Mouse (Mus musculus): ENCODE measurements around the gene Mblac2. TPM values are rescaled to one million over a fixed set of nuclear protein-coding genes. Genes with fewer than 3 reads are reported as not detected.

The Mblac2 gene
- polyA plus RNA-seq, 1 experiment, result 1.0 TPM

DNA sequence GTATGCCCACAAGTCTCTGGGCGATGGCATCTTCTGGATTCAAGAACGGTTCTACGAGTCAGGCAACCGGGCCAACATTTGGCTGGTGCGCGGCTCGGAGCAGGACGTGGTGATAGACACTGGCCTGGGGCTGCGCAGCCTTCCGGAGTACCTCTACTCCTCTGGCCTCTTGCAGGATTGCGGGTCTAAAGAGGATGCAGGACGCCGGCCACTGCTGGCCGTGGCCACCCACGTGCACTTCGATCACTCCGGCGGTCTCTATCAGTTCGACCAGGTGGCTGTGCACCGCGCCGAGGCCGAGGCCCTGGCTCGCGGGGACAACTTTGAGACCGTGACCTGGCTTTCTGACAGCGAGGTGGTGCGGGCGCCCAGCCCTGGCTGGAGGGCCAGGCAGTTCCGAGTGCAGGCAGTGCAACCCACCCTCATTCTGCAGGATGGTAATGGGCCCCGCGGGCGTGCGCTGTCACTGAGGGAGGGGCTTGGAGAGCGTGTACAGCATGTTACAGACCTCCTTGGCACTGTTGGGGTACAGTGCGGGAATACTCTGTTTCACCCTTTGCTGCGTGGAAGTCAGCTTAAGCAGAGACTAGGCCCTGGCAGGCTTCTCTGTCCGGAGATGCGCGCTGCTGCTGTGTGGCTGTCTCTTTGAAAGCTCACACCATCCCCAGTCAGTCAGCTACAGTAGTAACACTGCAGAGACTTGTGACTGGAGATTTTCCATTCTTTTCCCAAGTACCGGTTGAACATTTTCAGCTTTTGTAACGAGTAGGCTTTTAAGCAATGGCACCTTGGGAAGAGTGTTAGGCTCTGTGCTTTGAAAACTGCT lies 618 bp downstream of the Mblac2 start:
- TF ChIP-seq GATA1 (IDR thresholded peaks at IDR 0.05; ENCODE audit: low read length), result no peak

- no peak for TF ChIP-seq GATA1 (IDR thresholded peaks at IDR 0.05; ENCODE audit: low read length)
Measured at GRCm38 (mm10) chr13:81713896-81714295, 2.8 kb downstream of the Mblac2 start.

DNA sequence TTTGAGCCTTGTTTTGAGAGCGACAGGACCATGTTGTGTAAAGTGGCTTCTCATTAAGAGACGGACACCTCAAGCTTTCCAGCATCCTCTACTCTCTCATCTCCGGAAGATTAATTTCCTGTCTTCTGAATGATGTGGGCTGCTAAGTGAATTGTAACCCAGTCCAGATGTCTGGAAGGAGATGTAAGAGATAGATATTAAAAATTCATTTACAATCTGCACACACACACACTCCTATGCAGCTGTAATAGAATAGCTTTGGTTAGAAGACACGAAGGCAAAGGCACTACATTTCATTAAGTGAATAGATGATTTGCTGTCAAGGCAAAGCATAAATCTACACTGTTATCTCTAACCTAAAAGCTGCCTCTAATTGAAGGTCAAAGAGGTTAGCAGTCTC lies 18.0 kb downstream of the Mblac2 start:
- no peak for TF ChIP-seq GATA1 (IDR thresholded peaks at IDR 0.05; ENCODE audit: low read length)

DNA sequence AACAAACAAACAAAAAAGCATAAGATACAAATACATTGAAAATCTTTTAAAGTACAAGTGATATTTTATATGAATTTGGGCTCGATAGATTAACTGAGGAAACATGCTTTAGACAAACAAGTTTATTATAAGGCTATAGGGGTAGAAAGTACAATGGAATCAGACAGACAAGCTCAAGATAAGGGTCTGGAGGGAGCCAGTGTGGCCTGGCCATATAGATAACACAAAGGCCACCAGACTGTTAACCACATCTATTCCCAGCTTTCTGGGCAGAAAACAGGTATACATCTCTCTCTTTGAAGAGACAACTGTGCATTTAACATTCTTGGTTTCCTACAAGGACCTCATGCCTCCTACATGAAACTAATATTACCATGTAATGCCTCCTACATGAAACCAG lies 19.2 kb downstream of the Mblac2 start:
- peak; percentile 47 for TF ChIP-seq GATA1 (IDR thresholded peaks at IDR 0.05; ENCODE audit: low read length)

DNA sequence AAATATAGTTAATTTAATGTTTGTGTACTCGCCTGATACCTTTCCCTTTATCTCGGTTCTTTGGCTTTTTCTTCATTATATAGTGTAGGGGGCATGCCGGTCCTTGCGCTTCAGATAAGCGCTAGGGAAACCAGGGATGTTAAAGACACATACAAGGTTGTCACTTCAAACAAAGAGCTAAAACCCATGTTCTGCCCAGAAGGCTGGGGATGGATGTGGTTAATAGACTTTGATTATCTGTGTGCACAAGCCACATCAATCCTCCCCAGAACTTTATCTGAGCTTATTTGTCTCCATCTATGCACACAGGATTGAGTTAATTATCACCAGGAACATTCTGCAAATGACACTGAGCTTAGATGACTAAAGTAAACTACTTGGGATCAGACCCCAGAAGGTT lies 25.5 kb downstream of the Mblac2 start:
- peak; percentile 92 for TF ChIP-seq GATA1 (IDR thresholded peaks at IDR 0.05; ENCODE audit: low read length)

GRCm38 (mm10) chr13:81740898-81741297 lies 29.8 kb downstream of the Mblac2 start:
- no peak for TF ChIP-seq GATA1 (IDR thresholded peaks at IDR 0.05; ENCODE audit: low read length)

DNA sequence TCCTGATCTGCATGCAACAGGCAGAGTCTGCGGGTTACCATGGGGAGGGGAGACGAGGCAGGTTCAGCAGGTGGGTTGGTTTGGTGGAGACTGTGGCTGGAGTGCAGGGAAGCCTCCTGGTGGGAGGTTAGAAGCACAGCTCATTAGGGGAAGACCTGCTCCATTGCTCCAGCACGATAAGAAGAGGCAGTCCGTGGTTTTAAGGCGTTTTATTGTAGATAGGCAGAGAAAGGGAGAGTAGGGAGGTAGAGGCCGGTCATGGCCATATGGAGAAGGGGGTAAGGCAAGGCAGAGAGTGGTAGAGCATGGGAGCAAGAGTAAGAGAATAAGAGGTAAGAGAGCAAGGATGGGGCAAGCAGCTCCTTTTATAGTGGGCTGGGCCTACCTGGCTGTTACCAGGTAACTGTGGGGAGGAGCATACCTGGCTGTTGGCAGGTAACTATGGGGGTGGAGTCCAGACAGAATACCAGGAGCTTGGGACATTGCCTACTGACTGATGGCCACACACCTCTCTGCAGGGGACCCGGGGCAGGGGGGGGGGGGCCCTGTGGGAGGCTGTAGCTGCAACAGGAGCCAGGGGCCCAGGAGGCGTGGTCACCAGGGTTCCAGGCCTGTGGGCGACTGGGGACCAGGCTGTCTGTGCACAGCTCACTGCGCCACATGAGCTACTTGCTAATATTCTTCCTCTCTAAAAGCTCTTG lies 32.4 kb downstream of the Mblac2 start:
- TF ChIP-seq GATA1 (IDR thresholded peaks at IDR 0.05; ENCODE audit: low read length), result no peak

DNA sequence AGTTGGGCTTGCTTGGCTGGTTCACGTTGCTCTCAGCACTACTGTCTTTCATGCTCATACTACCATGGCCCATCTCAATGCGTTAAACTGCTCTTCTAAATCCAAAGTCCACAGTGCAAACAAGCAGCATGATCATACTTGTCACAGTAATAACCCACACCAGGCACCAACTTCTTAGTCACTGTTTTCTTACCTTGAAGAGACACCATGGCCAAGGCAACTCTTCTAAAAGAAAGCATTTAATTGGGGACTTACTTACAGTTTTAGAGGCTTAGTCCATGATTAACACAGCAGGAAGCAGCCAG lies 32.9 kb downstream of the Mblac2 start:
- TF ChIP-seq GATA1 (IDR thresholded peaks at IDR 0.05; ENCODE audit: low read length), result no peak

DNA sequence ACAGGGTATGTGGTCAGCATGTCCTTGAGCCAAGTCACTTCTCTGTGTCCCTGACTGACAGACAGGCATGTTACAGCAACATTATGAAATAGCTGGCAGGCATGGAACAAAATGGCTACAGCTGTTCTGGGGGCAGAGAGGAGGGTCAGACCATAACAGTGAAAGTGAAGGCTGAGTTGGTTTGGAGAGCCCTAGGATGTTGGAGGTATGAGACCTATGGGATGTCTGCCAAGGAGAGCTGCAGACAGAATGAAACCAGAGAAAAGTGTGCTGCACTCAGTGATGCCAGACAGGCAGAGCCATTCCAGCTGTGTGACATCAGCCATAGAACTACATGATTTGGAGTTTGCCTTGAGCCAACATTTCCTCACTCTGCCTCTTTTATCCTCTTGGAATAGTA lies 43.7 kb downstream of the Mblac2 start:
- no peak for TF ChIP-seq GATA1 (IDR thresholded peaks at IDR 0.05; ENCODE audit: low read length)

GRCm38 (mm10) chr13:81755324-81755723 lies 44.2 kb downstream of the Mblac2 start:
- no peak for TF ChIP-seq GATA1 (IDR thresholded peaks at IDR 0.05; ENCODE audit: low read length)

GRCm38 (mm10) chr13:81757058-81757660 lies 46.0 kb downstream of the Mblac2 start:
- TF ChIP-seq GATA1 (IDR thresholded peaks at IDR 0.05; ENCODE audit: low read length), result no peak

DNA sequence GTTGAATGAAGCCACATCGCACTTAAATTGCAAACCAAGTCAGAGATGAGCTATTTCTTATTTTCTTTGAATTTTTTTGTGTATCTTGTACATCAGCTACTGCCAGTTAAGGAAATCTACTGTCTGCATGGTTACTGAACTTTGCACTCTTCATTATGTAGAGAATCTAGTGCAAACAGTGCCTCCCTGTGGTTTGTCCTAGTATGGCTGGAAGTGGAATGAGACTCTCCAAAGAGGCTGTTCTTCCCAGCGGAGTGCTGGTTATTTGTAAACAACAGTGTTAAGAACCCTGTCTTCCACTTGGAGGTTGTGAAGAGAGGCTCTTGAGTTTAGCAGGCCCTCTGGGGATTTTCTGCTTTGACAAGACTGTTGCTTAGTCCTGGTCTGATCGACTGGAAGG lies 49.2 kb downstream of the Mblac2 start:
- no peak for TF ChIP-seq GATA1 (IDR thresholded peaks at IDR 0.05; ENCODE audit: low read length)

- TF ChIP-seq GATA1 (IDR thresholded peaks at IDR 0.05; ENCODE audit: low read length), result no peak
Measured at GRCm38 (mm10) chr13:81761566-81762186, 50.5 kb downstream of the Mblac2 start.

DNA sequence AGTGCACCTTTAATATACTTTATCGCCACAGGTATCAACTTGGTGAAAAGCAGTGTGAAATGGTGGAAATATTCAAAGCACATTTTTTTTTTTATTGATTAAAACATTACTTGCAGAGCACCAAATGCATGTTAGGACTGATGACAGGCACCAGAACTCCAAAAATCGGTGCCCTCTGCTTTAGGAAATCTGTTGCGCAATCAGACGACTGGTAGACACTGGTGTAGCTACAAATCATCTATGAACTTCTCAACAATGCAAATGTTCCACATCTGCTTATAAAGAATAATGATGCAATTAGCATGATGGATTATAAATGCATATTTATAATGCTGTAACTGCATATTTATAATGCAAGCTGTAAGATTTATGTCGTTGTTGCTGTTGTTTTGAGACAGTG lies 53.0 kb downstream of the Mblac2 start:
- TF ChIP-seq GATA1 (IDR thresholded peaks at IDR 0.05; ENCODE audit: low read length), result no peak

DNA sequence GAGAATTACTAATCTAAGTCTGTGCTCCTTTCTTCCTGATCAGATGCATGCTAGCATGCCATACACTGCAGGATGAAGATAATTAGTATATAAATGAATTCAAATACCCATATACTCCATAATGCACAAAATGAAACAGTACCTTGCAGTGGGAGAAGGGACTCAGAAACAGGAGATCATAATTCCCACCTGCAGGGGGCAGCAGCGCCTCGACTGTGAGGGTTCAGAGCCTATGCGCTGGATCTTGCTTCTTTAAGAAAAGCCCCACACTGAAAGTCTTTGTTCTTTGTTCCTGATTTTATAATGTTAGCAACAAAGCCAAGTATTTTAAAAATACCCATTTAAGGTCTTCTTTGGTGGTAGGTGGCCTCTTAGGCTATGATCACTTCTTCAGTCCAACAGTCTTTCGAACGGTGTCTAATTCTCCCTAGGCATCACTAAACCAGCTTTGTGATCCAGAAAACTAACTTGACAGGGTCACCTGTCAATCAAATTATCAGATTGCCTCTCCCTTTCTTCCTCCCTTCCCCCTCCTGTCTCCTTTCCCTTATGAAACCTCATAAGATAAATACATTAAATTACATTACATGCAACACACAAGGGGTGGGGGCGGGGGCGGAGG lies 56.0 kb downstream of the Mblac2 start:
- TF ChIP-seq GATA1 (IDR thresholded peaks at IDR 0.05; ENCODE audit: low read length), result no peak

GRCm38 (mm10) chr13:81776217-81776616 lies 65.1 kb downstream of the Mblac2 start:
- TF ChIP-seq GATA1 (IDR thresholded peaks at IDR 0.05; ENCODE audit: low read length), result no peak
